Mouse (Mus musculus) MEL (cell line): ENCODE results near the gene Dnah6.

Experiments
- CHD1 ChIP-seq: IDR thresholded peaks from 2 replicates; pipeline ENCODE4 v1.6.1; 2012; ENCODE audit warnings: low read depth, mild to moderate bottlenecking, inconsistent platforms, low read length, improper control_type of control experiment
- CHD2 ChIP-seq: IDR thresholded peaks from 2 replicates; pipeline ENCODE4 v1.6.1; 2011; ENCODE audit warnings: low read length, improper control_type of control experiment
- CTCF ChIP-seq, 3 experiments: IDR thresholded peaks in 2 of 3; conservative IDR thresholded peaks in 1 of 3; 2 replicates each; pipeline ENCODE4 v1.5.1; 2011 to 2012; ENCODE audit warnings: low read length in 3 of 3, low read depth in 2 of 3, mild to moderate bottlenecking in 2 of 3, improper control_type of control experiment in 1 of 3, inconsistent platforms in 1 of 3, mixed read lengths in 1 of 3, moderate library complexity in 1 of 3; ENCODE audit not compliant: control insufficient read depth in 1 of 3, insufficient read depth in 1 of 3, poor library complexity in 1 of 3, severe bottlenecking in 1 of 3
- E2F4 ChIP-seq: IDR thresholded peaks from 2 replicates; pipeline ENCODE4 v1.6.1; 2011; ENCODE audit warnings: low read depth, low read length, improper control_type of control experiment, borderline replicate concordance
- ELF1 ChIP-seq: IDR thresholded peaks from 2 replicates; pipeline ENCODE4 v1.6.1; 2014; ENCODE audit warnings: low read depth, mild to moderate bottlenecking, inconsistent platforms, low read length, improper control_type of control experiment, moderate library complexity
- GABPA ChIP-seq: IDR thresholded peaks from 2 replicates; pipeline ENCODE4 v1.6.1; 2012; ENCODE audit warnings: low read depth, mild to moderate bottlenecking, inconsistent platforms, low read length, improper control_type of control experiment, moderate library complexity
- GATA1 ChIP-seq: IDR thresholded peaks from 2 replicates; pipeline ENCODE4 v1.6.1; 2011; ENCODE audit warnings: low read depth, low read length, improper control_type of control experiment
- MAX ChIP-seq: IDR thresholded peaks from 2 replicates; pipeline ENCODE4 v1.6.1; 2011; ENCODE audit warnings: low read length, improper control_type of control experiment
- MAZ ChIP-seq: IDR thresholded peaks from 2 replicates; pipeline ENCODE4 v1.6.1; 2012; ENCODE audit warnings: low read depth, mild to moderate bottlenecking, inconsistent platforms, low read length, improper control_type of control experiment
- POLR2A ChIP-seq, 2 experiments: IDR thresholded peaks; 2 replicates each; pipeline ENCODE4 v1.6.1; 2011 to 2012; ENCODE audit warnings: low read length in 2 of 2, mild to moderate bottlenecking in 2 of 2, control low read depth in 1 of 2, improper control_type of control experiment in 1 of 2, low read depth in 1 of 2, moderate library complexity in 1 of 2; ENCODE audit not compliant: control insufficient read depth in 1 of 2, insufficient read depth in 1 of 2, poor library complexity in 1 of 2
- USF2 ChIP-seq, 2 experiments: IDR thresholded peaks; 2 replicates each; pipeline ENCODE4 v1.6.1; 2011 to 2012; ENCODE audit warnings: improper control_type of control experiment in 2 of 2, low read length in 2 of 2, borderline replicate concordance in 1 of 2, inconsistent platforms in 1 of 2, low read depth in 1 of 2, mild to moderate bottlenecking in 1 of 2; ENCODE audit not compliant: insufficient read depth in 1 of 2
- ZC3H11A ChIP-seq: IDR thresholded peaks from 2 replicates; pipeline ENCODE4 v1.6.1; 2012; ENCODE audit warnings: low read depth, mild to moderate bottlenecking, inconsistent platforms, low read length, improper control_type of control experiment
- ZKSCAN1 ChIP-seq: IDR thresholded peaks from 2 replicates; pipeline ENCODE4 v1.6.1; 2012; ENCODE audit warnings: low read depth, mild to moderate bottlenecking, inconsistent platforms, low read length, improper control_type of control experiment, moderate library complexity

- TF ChIP-seq POLR2A (IDR thresholded peaks at IDR 0.05; ENCODE audit: control insufficient read depth in 1 of 2, insufficient read depth in 1 of 2, low read depth in 1 of 2, low read length in 2 of 2, poor library complexity in 1 of 2) (no peak), MAZ (no peak), CHD2 (no peak), CTCF (IDR thresholded peaks at IDR 0.05 in 2 of 3, conservative IDR thresholded peaks at IDR 0.05 in 1 of 3; ENCODE audit: control insufficient read depth in 1 of 3, insufficient read depth in 1 of 3, low read depth in 2 of 3, low read length in 3 of 3, poor library complexity in 1 of 3, severe bottlenecking in 1 of 3) (no peak), ZKSCAN1 (no peak), ZC3H11A (no peak), USF2 (IDR thresholded peaks at IDR 0.05; ENCODE audit: borderline replicate concordance in 1 of 2, insufficient read depth in 1 of 2, low read depth in 1 of 2, low read length in 2 of 2) (no peak), GATA1 (no peak), ELF1 (no peak), MAX (no peak), E2F4 (no peak), GABPA (no peak), CHD1 (no peak)
Observed at GRCm38 (mm10) chr6:73254307-73255228, 33.1 kb upstream of the Dnah6 start.
